Mouse (Mus musculus) E14TG2a.4 (cell line): Measurements from ENCODE around the gene Raly.

Experiments used
- CTCF ChIP-seq: conservative IDR thresholded peaks from 2 replicates; pipeline ENCODE4 v1.5.1; 2014; ENCODE audit warnings: low read length
- NANOG ChIP-seq: IDR thresholded peaks from 2 replicates; pipeline ENCODE4 v1.6.1; 2014; ENCODE audit warnings: borderline replicate concordance, low read length, mixed read lengths

- TF ChIP-seq CTCF (no peak), NANOG (no peak)
These were observed 41.6 kb downstream of the Raly start for GRCm38 (mm10) chr2:154832471-154832870.
